Mouse (Mus musculus): ENCODE results near the gene Lrrc4c.

GRCm38 (mm10) chr2:97097965-97098364 lies 780.0 kb downstream of the Lrrc4c start:
- TF ChIP-seq CTCF (IDR thresholded peaks at IDR 0.05; ENCODE audit: borderline replicate concordance, insufficient read depth, low read depth, low read length) (no peak), POLR2A (IDR thresholded peaks at IDR 0.05; ENCODE audit: borderline replicate concordance, insufficient read depth, low read length) (no peak)

Data from cerebellum, adult 2 months (tissue).